Mouse (Mus musculus): Measurements from ENCODE around the gene Ccl3. TPM values are rescaled to one million over a fixed set of nuclear protein-coding genes. Genes with fewer than 3 reads are reported as not detected.

The Ccl3 gene
- total and polyA plus RNA-seq, 2 experiments = 0.18 to 0.48 TPM

DNA sequence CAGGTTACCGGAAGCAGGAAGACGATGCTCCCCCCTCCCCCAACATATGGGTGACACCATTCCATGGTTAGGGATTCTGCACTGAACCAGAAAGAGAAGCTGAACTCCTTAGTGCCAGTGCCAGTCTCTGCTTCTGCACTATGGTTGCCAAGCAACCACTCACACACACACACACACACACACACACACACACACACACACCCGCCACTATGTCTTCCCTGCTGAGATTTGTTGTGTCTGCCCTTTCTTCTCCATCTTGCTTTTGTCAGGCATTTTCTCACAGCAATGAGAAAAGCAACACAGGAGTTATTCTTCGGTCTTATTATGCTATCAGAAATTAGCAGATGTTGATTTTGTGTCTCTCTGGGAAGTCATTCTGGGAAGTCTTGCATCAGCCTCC is 14.7 kb downstream of the Ccl3 start:
- no peaks in the 10 kb centered on the region for H3K27me3 ChIP-seq (ENCODE audit: control insufficient read depth, insufficient read depth, low read length)
- H3K9ac ChIP-seq (ENCODE audit: low read depth, low read length) = no peak overlapping the region
- no peak overlapping the region for H3K27ac ChIP-seq (replicated peaks; ENCODE audit: insufficient read depth, low read depth, low read length)
- no peaks in the 10 kb centered on the region for H3K79me2 ChIP-seq (ENCODE audit: control insufficient read depth, insufficient read depth, low read length)
- H3K4me1 ChIP-seq (ENCODE audit: control insufficient read depth, insufficient read depth, low read length) = no peaks in the 10 kb centered on the region
- no peak overlapping the region for H3K4me3 ChIP-seq (ENCODE audit: insufficient read depth, low read depth, low read length)
- H3K36me3 ChIP-seq (ENCODE audit: control insufficient read depth, insufficient read depth, low read length) = no peaks in the 10 kb centered on the region
- no peak for DNase-seq (ENCODE audit: extremely low read depth, low read depth, low spot score)
- no peak for TF ChIP-seq CTCF (IDR thresholded peaks at IDR 0.05; ENCODE audit: low read depth, low read length)
- no peak for TF ChIP-seq POLR2A (IDR thresholded peaks at IDR 0.05; ENCODE audit: extremely low read depth, insufficient read depth, low read length)
- 69% methylated on average over 4 of the region's 4 CpGs for WGBS

DNA sequence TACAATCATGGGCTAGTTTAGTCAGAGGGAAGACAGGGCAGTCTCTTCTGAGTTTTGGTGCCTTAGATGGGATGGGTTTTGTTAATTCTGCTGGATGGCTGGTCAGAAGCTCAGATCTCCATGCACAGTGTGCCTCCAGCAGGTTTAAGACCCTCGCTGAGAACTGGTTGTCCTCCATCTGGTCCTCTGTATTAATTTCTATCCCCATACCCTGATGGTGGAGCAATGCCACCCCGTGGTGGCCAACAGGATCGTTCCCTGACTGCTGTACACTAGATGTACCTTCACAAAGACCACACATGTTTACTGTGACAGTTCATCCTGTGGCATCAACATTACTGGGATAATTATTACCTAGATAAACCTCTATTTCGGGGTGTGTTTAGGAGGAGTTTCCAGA is 16.4 kb downstream of the Ccl3 start:
- no peaks in the 10 kb centered on the region for H3K4me1 ChIP-seq (ENCODE audit: control insufficient read depth, insufficient read depth, low read length)
- no peak overlapping the region for H3K9ac ChIP-seq (ENCODE audit: low read depth, low read length)
- H3K27ac ChIP-seq (replicated peaks; ENCODE audit: insufficient read depth, low read depth, low read length) = no peak overlapping the region
- no peaks in the 10 kb centered on the region for H3K36me3 ChIP-seq (ENCODE audit: control insufficient read depth, insufficient read depth, low read length)
- DNase-seq (ENCODE audit: extremely low read depth, low read depth, low spot score) = peak; percentile 33
- H3K79me2 ChIP-seq (ENCODE audit: control insufficient read depth, insufficient read depth, low read length) = no peaks in the 10 kb centered on the region
- no peak overlapping the region for H3K4me3 ChIP-seq (ENCODE audit: insufficient read depth, low read depth, low read length)
- no peaks in the 10 kb centered on the region for H3K27me3 ChIP-seq (ENCODE audit: control insufficient read depth, insufficient read depth, low read length)
- 28% methylated on average over 4 of the region's 4 CpGs for WGBS
- TF ChIP-seq CTCF (IDR thresholded peaks at IDR 0.05; ENCODE audit: low read depth, low read length) = peak; percentile 70
- no peak for TF ChIP-seq POLR2A (IDR thresholded peaks at IDR 0.05; ENCODE audit: extremely low read depth, insufficient read depth, low read length)

DNA sequence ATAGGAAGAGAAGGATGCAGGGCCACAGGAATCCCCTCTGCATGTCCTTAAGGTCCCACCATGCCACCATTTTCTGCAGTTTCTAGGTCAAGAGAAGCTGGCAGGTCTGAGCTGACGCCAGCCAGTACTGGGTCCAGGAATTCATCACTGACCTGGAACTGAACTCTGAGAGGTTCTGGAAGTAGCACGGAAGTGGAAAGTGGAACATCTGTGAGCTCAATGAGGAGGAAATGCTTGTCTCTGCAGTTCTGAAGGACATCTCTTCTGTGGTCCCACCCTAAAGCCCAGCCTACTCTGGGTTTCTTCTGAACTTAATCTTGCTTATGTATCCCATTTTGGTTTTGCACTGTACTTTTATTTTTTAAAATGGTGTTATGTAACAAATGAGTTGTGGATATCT is 18.1 kb downstream of the Ccl3 start:
- Histone ChIP-seq H3K4me1 (ENCODE audit: control insufficient read depth, insufficient read depth, low read length) (no peaks in the 10 kb centered on the region), H3K4me3 (ENCODE audit: insufficient read depth, low read depth, low read length) (no peak overlapping the region), H3K27ac (replicated peaks; ENCODE audit: insufficient read depth, low read depth, low read length) (no peak overlapping the region), H3K27me3 (ENCODE audit: control insufficient read depth, insufficient read depth, low read length) (no peaks in the 10 kb centered on the region), H3K9ac (ENCODE audit: low read depth, low read length) (no peak overlapping the region), H3K36me3 (ENCODE audit: control insufficient read depth, insufficient read depth, low read length) (no peaks in the 10 kb centered on the region), H3K79me2 (ENCODE audit: control insufficient read depth, insufficient read depth, low read length) (no peaks in the 10 kb centered on the region)
- WGBS = 61% methylated on average over 2 of the region's 2 CpGs
- TF ChIP-seq CTCF (IDR thresholded peaks at IDR 0.05; ENCODE audit: low read depth, low read length) (no peak), POLR2A (IDR thresholded peaks at IDR 0.05; ENCODE audit: extremely low read depth, insufficient read depth, low read length) (no peak)
- peak; percentile 26 for DNase-seq (ENCODE audit: extremely low read depth, low read depth, low spot score)

DNA sequence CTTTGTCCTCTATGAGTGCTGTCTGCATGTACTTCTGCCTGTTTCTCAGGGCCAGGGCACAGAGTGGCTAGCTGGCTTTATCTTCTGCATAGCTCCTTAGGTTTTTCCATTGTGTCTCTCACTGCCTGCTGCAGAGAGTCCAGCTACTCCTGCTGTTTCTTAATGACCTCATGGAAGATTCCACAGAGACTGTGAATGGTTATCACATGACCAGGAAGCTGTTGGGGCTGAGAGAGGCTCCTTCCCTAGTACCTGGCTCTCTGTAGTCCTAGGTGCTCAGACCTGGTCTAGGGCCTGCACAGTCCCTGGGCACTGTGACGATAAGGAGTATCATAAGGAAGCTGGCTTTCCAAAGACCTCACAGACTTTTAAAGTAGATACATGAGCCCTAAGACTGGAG is 18.5 kb downstream of the Ccl3 start:
- H3K79me2 ChIP-seq (ENCODE audit: control insufficient read depth, insufficient read depth, low read length) = no peaks in the 10 kb centered on the region
- no peak overlapping the region for H3K4me3 ChIP-seq (ENCODE audit: insufficient read depth, low read depth, low read length)
- H3K36me3 ChIP-seq (ENCODE audit: control insufficient read depth, insufficient read depth, low read length) = no peaks in the 10 kb centered on the region
- no peaks in the 10 kb centered on the region for H3K4me1 ChIP-seq (ENCODE audit: control insufficient read depth, insufficient read depth, low read length)
- 91% methylated on average over 1 of the region's 1 CpGs for WGBS
- no peak for DNase-seq (ENCODE audit: extremely low read depth, low read depth, low spot score)
- TF ChIP-seq POLR2A (IDR thresholded peaks at IDR 0.05; ENCODE audit: extremely low read depth, insufficient read depth, low read length) (no peak), CTCF (IDR thresholded peaks at IDR 0.05; ENCODE audit: low read depth, low read length) (no peak)
- H3K27ac ChIP-seq (replicated peaks; ENCODE audit: insufficient read depth, low read depth, low read length) = no peak overlapping the region
- no peaks in the 10 kb centered on the region for H3K27me3 ChIP-seq (ENCODE audit: control insufficient read depth, insufficient read depth, low read length)
- H3K9ac ChIP-seq (ENCODE audit: low read depth, low read length) = no peak overlapping the region

DNA sequence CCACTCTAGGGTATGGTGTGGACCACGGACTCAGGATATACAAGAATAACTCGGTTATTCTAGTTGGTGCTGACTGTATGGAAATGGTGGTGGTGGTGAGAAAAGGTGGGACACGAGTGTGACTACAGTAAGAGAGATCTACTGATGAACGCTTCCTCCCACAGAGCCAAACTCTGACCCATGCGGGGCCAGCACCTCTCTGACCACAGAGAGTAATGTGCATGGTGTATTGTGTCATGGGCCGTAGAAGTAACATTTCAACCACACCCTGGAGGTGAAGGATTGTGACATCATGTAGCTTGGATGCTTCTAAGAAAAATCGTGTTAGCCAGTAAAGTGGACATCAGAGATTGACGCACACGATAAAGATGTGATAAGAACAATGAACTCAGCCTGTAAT is 20.3 kb downstream of the Ccl3 start:
- no peaks in the 10 kb centered on the region for H3K36me3 ChIP-seq (ENCODE audit: control insufficient read depth, insufficient read depth, low read length)
- no peak for DNase-seq (ENCODE audit: extremely low read depth, low read depth, low spot score)
- 89% methylated on average over 9 of the region's 9 CpGs for WGBS
- TF ChIP-seq POLR2A (IDR thresholded peaks at IDR 0.05; ENCODE audit: extremely low read depth, insufficient read depth, low read length) (no peak), CTCF (IDR thresholded peaks at IDR 0.05; ENCODE audit: low read depth, low read length) (no peak)
- no peaks in the 10 kb centered on the region for H3K27me3 ChIP-seq (ENCODE audit: control insufficient read depth, insufficient read depth, low read length)
- H3K9ac ChIP-seq (ENCODE audit: low read depth, low read length) = no peak overlapping the region
- no peak overlapping the region for H3K27ac ChIP-seq (replicated peaks; ENCODE audit: insufficient read depth, low read depth, low read length)
- no peak overlapping the region for H3K4me3 ChIP-seq (ENCODE audit: insufficient read depth, low read depth, low read length)
- no peaks in the 10 kb centered on the region for H3K4me1 ChIP-seq (ENCODE audit: control insufficient read depth, insufficient read depth, low read length)
- no peaks in the 10 kb centered on the region for H3K79me2 ChIP-seq (ENCODE audit: control insufficient read depth, insufficient read depth, low read length)

DNA sequence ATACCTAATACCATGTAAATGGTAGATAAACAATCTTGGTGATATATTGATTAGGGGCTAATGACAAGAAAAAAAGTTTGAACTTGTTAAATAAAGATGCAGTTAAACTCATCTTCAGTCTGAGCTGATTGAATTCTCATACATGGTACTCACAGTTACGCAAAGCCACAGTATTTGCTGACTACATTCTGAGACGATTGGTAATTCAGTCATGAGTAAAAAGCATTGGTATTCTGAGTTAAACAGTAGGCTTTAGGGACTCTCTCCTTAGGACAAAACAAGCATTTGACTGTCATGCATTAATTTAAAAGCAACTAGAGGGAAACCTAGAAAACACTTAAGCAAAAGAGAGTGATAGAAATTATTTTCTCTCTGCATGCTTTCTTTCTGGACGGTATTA is 25.6 kb downstream of the Ccl3 start:
- Histone ChIP-seq H3K27ac (replicated peaks; ENCODE audit: insufficient read depth, low read depth, low read length) (no peak overlapping the region), H3K4me3 (ENCODE audit: insufficient read depth, low read depth, low read length) (no peak overlapping the region), H3K27me3 (ENCODE audit: control insufficient read depth, insufficient read depth, low read length) (no peaks in the 10 kb centered on the region), H3K4me1 (ENCODE audit: control insufficient read depth, insufficient read depth, low read length) (no peaks in the 10 kb centered on the region), H3K9ac (ENCODE audit: low read depth, low read length) (no peak overlapping the region), H3K36me3 (ENCODE audit: control insufficient read depth, insufficient read depth, low read length) (no peaks in the 10 kb centered on the region), H3K79me2 (ENCODE audit: control insufficient read depth, insufficient read depth, low read length) (no peaks in the 10 kb centered on the region)
- WGBS = 81% methylated on average over 3 of the region's 3 CpGs
- no peak for DNase-seq (ENCODE audit: extremely low read depth, low read depth, low spot score)
- no peak for TF ChIP-seq POLR2A (IDR thresholded peaks at IDR 0.05; ENCODE audit: extremely low read depth, insufficient read depth, low read length)
- TF ChIP-seq CTCF (IDR thresholded peaks at IDR 0.05; ENCODE audit: low read depth, low read length) = no peak

Measured in liver, adult 2 months (tissue).